Mouse (Mus musculus) liver, embryonic 14.5 days (tissue): ENCODE data around the gene Gm20662.

Experiments
- CTCF ChIP-seq: IDR thresholded peaks from 2 replicates; pipeline ENCODE4 v1.5.1; 2016; ENCODE audit warnings: antibody characterized with exemption, low read depth, control low read depth
- EP300 ChIP-seq: IDR thresholded peaks from 2 replicates; pipeline ENCODE4 v1.6.1; 2016; ENCODE audit warnings: antibody characterized with exemption, low read depth

- TF ChIP-seq EP300 (no peak), CTCF (no peak)
These were observed 48.6 kb upstream of the Gm20662 start for GRCm38 (mm10) chr9:107947241-107948194.
